Mouse (Mus musculus) adrenal gland, adult 8-10 months (tissue): Measurements from ENCODE around the gene Olfr66. TPM values are rescaled to one million over a fixed set of nuclear protein-coding genes. Genes with fewer than 3 reads are reported as not detected.

Source experiments
- total RNA-seq, 4 experiments: library from RNA; stranded (reverse); gene quantifications; 2 replicates each; pipeline ENCODE4 v1.2.4; 2022

Olfr66 gene
- total RNA-seq, 4 experiments from 2014 or later: not detected

Other genes with a start within 250 kb of the Olfr66 start
- not detected for gene Olfr622, start 243.6 kb downstream of the Olfr66 start, total RNA-seq
- not detected for gene Olfr623, start 222.6 kb downstream of the Olfr66 start, total RNA-seq
- under 1 TPM in 1 of 4 experiments, not detected in 3; 0.06 TPM for gene Olfr624, start 215.1 kb downstream of the Olfr66 start, total RNA-seq
- gene Olfr625-ps1, start 203.5 kb downstream of the Olfr66 start, total RNA-seq: not detected
- gene Olfr243, start 171.6 kb downstream of the Olfr66 start, total RNA-seq: not detected
- gene Olfr628, start 155.9 kb downstream of the Olfr66 start, total RNA-seq: not detected
- not detected for gene Olfr629, start 141.3 kb downstream of the Olfr66 start, total RNA-seq
- gene Olfr630, start 128.9 kb downstream of the Olfr66 start, total RNA-seq: not detected
- not detected for gene Olfr69, start 114.7 kb downstream of the Olfr66 start, total RNA-seq
- gene Olfr68, start 106.6 kb downstream of the Olfr66 start, total RNA-seq: not detected
- not detected for gene Olfr67, start 94.4 kb downstream of the Olfr66 start, total RNA-seq
- gene Hbb-bt, start 72.3 kb downstream of the Olfr66 start, total RNA-seq: 100 to 1,000 TPM in 1 of 4 experiments, 10 to 100 TPM in 3; 78.2 to 176 (median 90.4) TPM
- 1,000 to 10,000 TPM in 1 of 4 experiments, 100 to 1,000 TPM in 3; 738 to 2,114 (median 834) TPM for gene Hbb-bs, start 58.2 kb downstream of the Olfr66 start, total RNA-seq
- not detected for gene Hbb-bh2, start 45.7 kb downstream of the Olfr66 start, total RNA-seq
- not detected for gene Hbb-bh1, start 43.1 kb downstream of the Olfr66 start, total RNA-seq
- gene Hbb-y, start 33.0 kb downstream of the Olfr66 start, total RNA-seq: not detected
- not detected for gene Olfr64, start 8.2 kb upstream of the Olfr66 start, total RNA-seq
- not detected for gene Olfr65, start 17.2 kb upstream of the Olfr66 start, total RNA-seq
- not detected for gene Olfr631, start 42.6 kb upstream of the Olfr66 start, total RNA-seq
- gene Olfr632, start 48.1 kb upstream of the Olfr66 start, total RNA-seq: not detected
- not detected for gene Olfr633, start 58.2 kb upstream of the Olfr66 start, total RNA-seq
- gene Olfr635, start 84.9 kb upstream of the Olfr66 start, total RNA-seq: under 1 TPM in 3 of 4 experiments, not detected in 1; 0.03 to 0.06 (median 0.06) TPM
- gene Olfr638, start 112.5 kb upstream of the Olfr66 start, total RNA-seq: not detected
- under 1 TPM in 2 of 4 experiments, not detected in 2; 0.05 to 0.09 TPM for gene Olfr639, start 131.1 kb upstream of the Olfr66 start, total RNA-seq
- not detected for gene Olfr640, start 139.3 kb upstream of the Olfr66 start, total RNA-seq
- not detected for gene Olfr641, start 149.2 kb upstream of the Olfr66 start, total RNA-seq
- not detected for gene Olfr642, start 166.4 kb upstream of the Olfr66 start, total RNA-seq
- not detected for gene 4930516K23Rik, start 175.2 kb upstream of the Olfr66 start, total RNA-seq
- not detected for gene Olfr644, start 185.6 kb upstream of the Olfr66 start, total RNA-seq
- gene Olfr645, start 199.2 kb upstream of the Olfr66 start, total RNA-seq: not detected
- not detected for gene Olfr646, start 218.6 kb upstream of the Olfr66 start, total RNA-seq
- gene Ubqln5, start 243.6 kb upstream of the Olfr66 start, total RNA-seq: not detected